Mouse (Mus musculus): ENCODE data around the gene Fgfr2. TPM values are rescaled to one million over a fixed set of nuclear protein-coding genes. Genes with fewer than 3 reads are reported as not detected.

The Fgfr2 gene
- polyA plus RNA-seq, 1 experiment from 2014 or later = 93.6 TPM

GRCm38 (mm10) chr7:132976079-132976478 lies 147.1 kb downstream of the Fgfr2 start:
- no peak for DNase-seq (ENCODE audit: low spot score)
- Histone ChIP-seq H3K9me3 (ENCODE audit: control insufficient read depth, low read length) (no peaks in the 10 kb centered on the region), H3K9ac (ENCODE audit: low read length) (no peak overlapping the region), H3K36me3 (ENCODE audit: control insufficient read depth, insufficient read depth, low read length) (no peaks in the 10 kb centered on the region), H3K4me1 (replicated peaks; ENCODE audit: control insufficient read depth, insufficient read depth, low read length) (no peaks in the 10 kb centered on the region), H3K27ac (ENCODE audit: low read depth, low read length) (no peak overlapping the region), H3K4me2 (ENCODE audit: low read depth, low read length, severe bottlenecking) (no peak overlapping the region), H3K27me3 (ENCODE audit: control insufficient read depth, insufficient read depth, low read length) (no peaks in the 10 kb centered on the region), H3K4me3 (ENCODE audit: low read depth, low read length) (no peak overlapping the region)
- ATAC-seq (replicated peaks; ENCODE audit: low FRiP score) = no peak
- 79% methylated on average over 2 of the region's 2 CpGs for WGBS

GRCm38 (mm10) chr7:132972079-132972478 lies 151.1 kb downstream of the Fgfr2 start:
- Histone ChIP-seq H3K9ac (ENCODE audit: low read length) (no peak overlapping the region), H3K27ac (ENCODE audit: low read depth, low read length) (no peak overlapping the region), H3K27me3 (ENCODE audit: control insufficient read depth, insufficient read depth, low read length) (no peaks in the 10 kb centered on the region), H3K36me3 (ENCODE audit: control insufficient read depth, insufficient read depth, low read length) (no peaks in the 10 kb centered on the region), H3K4me3 (ENCODE audit: low read depth, low read length) (no peak overlapping the region), H3K9me3 (ENCODE audit: control insufficient read depth, low read length) (no peaks in the 10 kb centered on the region), H3K4me1 (replicated peaks; ENCODE audit: control insufficient read depth, insufficient read depth, low read length) (no peaks in the 10 kb centered on the region), H3K4me2 (ENCODE audit: low read depth, low read length, severe bottlenecking) (no peak overlapping the region)
- WGBS = 95% methylated on average over 2 of the region's 2 CpGs
- no peak for DNase-seq (ENCODE audit: low spot score)
- ATAC-seq (replicated peaks; ENCODE audit: low FRiP score) = no peak

- Histone ChIP-seq H3K4me1 (replicated peaks; ENCODE audit: control insufficient read depth, insufficient read depth, low read length) (no peaks in the 10 kb centered on the region), H3K4me2 (ENCODE audit: low read depth, low read length, severe bottlenecking) (no peak overlapping the region), H3K27me3 (ENCODE audit: control insufficient read depth, insufficient read depth, low read length) (no peaks in the 10 kb centered on the region), H3K27ac (ENCODE audit: low read depth, low read length) (no peak overlapping the region), H3K36me3 (ENCODE audit: control insufficient read depth, insufficient read depth, low read length) (no peaks in the 10 kb centered on the region), H3K9me3 (ENCODE audit: control insufficient read depth, low read length) (no peaks in the 10 kb centered on the region), H3K4me3 (ENCODE audit: low read depth, low read length) (no peak overlapping the region), H3K9ac (ENCODE audit: low read length) (no peak overlapping the region)
- no peak for DNase-seq (ENCODE audit: low spot score)
- 84% methylated on average over 2 of the region's 2 CpGs for WGBS
- ATAC-seq (replicated peaks; ENCODE audit: low FRiP score) = no peak
Observed at GRCm38 (mm10) chr7:132965707-132966106, 157.4 kb downstream of the Fgfr2 start.

- no peak overlapping the region for H3K4me3 ChIP-seq (ENCODE audit: low read depth, low read length)
- H3K9ac ChIP-seq (ENCODE audit: low read length) = no peak overlapping the region
- no peak for DNase-seq (ENCODE audit: low spot score)
- WGBS = 88% methylated on average over 3 of the region's 3 CpGs
- no peaks in the 10 kb centered on the region for H3K36me3 ChIP-seq (ENCODE audit: control insufficient read depth, insufficient read depth, low read length)
- H3K27ac ChIP-seq (ENCODE audit: low read depth, low read length) = no peak overlapping the region
- H3K4me1 ChIP-seq (replicated peaks; ENCODE audit: control insufficient read depth, insufficient read depth, low read length) = no peaks in the 10 kb centered on the region
- H3K9me3 ChIP-seq (ENCODE audit: control insufficient read depth, low read length) = no peaks in the 10 kb centered on the region
- no peaks in the 10 kb centered on the region for H3K27me3 ChIP-seq (ENCODE audit: control insufficient read depth, insufficient read depth, low read length)
- no peak overlapping the region for H3K4me2 ChIP-seq (ENCODE audit: low read depth, low read length, severe bottlenecking)
- no peak for ATAC-seq (replicated peaks; ENCODE audit: low FRiP score)
Observed at GRCm38 (mm10) chr7:132964395-132964794, 158.8 kb downstream of the Fgfr2 start.

GRCm38 (mm10) chr7:132950613-132951012 lies 172.5 kb downstream of the Fgfr2 start:
- Histone ChIP-seq H3K27ac (ENCODE audit: low read depth, low read length) (no peak overlapping the region), H3K4me2 (ENCODE audit: low read depth, low read length, severe bottlenecking) (no peak overlapping the region), H3K27me3 (ENCODE audit: control insufficient read depth, insufficient read depth, low read length) (no peaks in the 10 kb centered on the region), H3K9ac (ENCODE audit: low read length) (no peak overlapping the region), H3K9me3 (ENCODE audit: control insufficient read depth, low read length) (no peaks in the 10 kb centered on the region), H3K4me1 (replicated peaks; ENCODE audit: control insufficient read depth, insufficient read depth, low read length) (no peaks in the 10 kb centered on the region), H3K36me3 (ENCODE audit: control insufficient read depth, insufficient read depth, low read length) (no peaks in the 10 kb centered on the region), H3K4me3 (ENCODE audit: low read depth, low read length) (no peak overlapping the region)
- no peak for ATAC-seq (replicated peaks; ENCODE audit: low FRiP score)
- DNase-seq (ENCODE audit: low spot score) = no peak
- 96% methylated on average over 3 of the region's 3 CpGs for WGBS

GRCm38 (mm10) chr7:132949968-132950367 lies 173.2 kb downstream of the Fgfr2 start:
- Histone ChIP-seq H3K4me2 (ENCODE audit: low read depth, low read length, severe bottlenecking) (no peak overlapping the region), H3K27ac (ENCODE audit: low read depth, low read length) (no peak overlapping the region), H3K4me1 (replicated peaks; ENCODE audit: control insufficient read depth, insufficient read depth, low read length) (no peaks in the 10 kb centered on the region), H3K4me3 (ENCODE audit: low read depth, low read length) (no peak overlapping the region), H3K36me3 (ENCODE audit: control insufficient read depth, insufficient read depth, low read length) (no peaks in the 10 kb centered on the region), H3K9ac (ENCODE audit: low read length) (no peak overlapping the region), H3K27me3 (ENCODE audit: control insufficient read depth, insufficient read depth, low read length) (no peaks in the 10 kb centered on the region), H3K9me3 (ENCODE audit: control insufficient read depth, low read length) (no peaks in the 10 kb centered on the region)
- 97% methylated on average over 4 of the region's 4 CpGs for WGBS
- ATAC-seq (replicated peaks; ENCODE audit: low FRiP score) = no peak
- no peak for DNase-seq (ENCODE audit: low spot score)

- ATAC-seq (replicated peaks; ENCODE audit: low FRiP score) (no peak), DNase-seq (ENCODE audit: low spot score) (no peak)
- no peak overlapping the region for H3K4me3 ChIP-seq (ENCODE audit: low read depth, low read length)
- H3K27me3 ChIP-seq (ENCODE audit: control insufficient read depth, insufficient read depth, low read length) = no peaks in the 10 kb centered on the region
- no peaks in the 10 kb centered on the region for H3K9me3 ChIP-seq (ENCODE audit: control insufficient read depth, low read length)
- H3K4me1 ChIP-seq (replicated peaks; ENCODE audit: control insufficient read depth, insufficient read depth, low read length) = no peaks in the 10 kb centered on the region
- WGBS = 90% methylated on average over 2 of the region's 2 CpGs
- no peak overlapping the region for H3K27ac ChIP-seq (ENCODE audit: low read depth, low read length)
- H3K36me3 ChIP-seq (ENCODE audit: control insufficient read depth, insufficient read depth, low read length) = no peaks in the 10 kb centered on the region
- H3K9ac ChIP-seq (ENCODE audit: low read length) = no peak overlapping the region
- H3K4me2 ChIP-seq (ENCODE audit: low read depth, low read length, severe bottlenecking) = no peak overlapping the region
Observed at GRCm38 (mm10) chr7:132940569-132940968, 182.6 kb downstream of the Fgfr2 start.

- DNase-seq (ENCODE audit: low spot score) = no peak
- WGBS = 85% methylated on average over 2 of the region's 2 CpGs
- H3K36me3 ChIP-seq (ENCODE audit: control insufficient read depth, insufficient read depth, low read length) = no peaks in the 10 kb centered on the region
- H3K27ac ChIP-seq (ENCODE audit: low read depth, low read length) = no peak overlapping the region
- ATAC-seq (replicated peaks; ENCODE audit: low FRiP score) = no peak
- no peaks in the 10 kb centered on the region for H3K27me3 ChIP-seq (ENCODE audit: control insufficient read depth, insufficient read depth, low read length)
- H3K4me1 ChIP-seq (replicated peaks; ENCODE audit: control insufficient read depth, insufficient read depth, low read length) = no peaks in the 10 kb centered on the region
- H3K9ac ChIP-seq (ENCODE audit: low read length) = no peak overlapping the region
- H3K4me2 ChIP-seq (ENCODE audit: low read depth, low read length, severe bottlenecking) = no peak overlapping the region
- no peak overlapping the region for H3K4me3 ChIP-seq (ENCODE audit: low read depth, low read length)
- no peaks in the 10 kb centered on the region for H3K9me3 ChIP-seq (ENCODE audit: control insufficient read depth, low read length)
Observed at GRCm38 (mm10) chr7:132939118-132939517, 184.0 kb downstream of the Fgfr2 start.

GRCm38 (mm10) chr7:132934743-132935142 lies 188.4 kb downstream of the Fgfr2 start:
- peaks cover 3% of the 10 kb centered on the region; the same call in 1 of the 2 replicates for H3K4me1 ChIP-seq (replicated peaks; ENCODE audit: control insufficient read depth, insufficient read depth, low read length)
- H3K9me3 ChIP-seq (ENCODE audit: control insufficient read depth, low read length) = no peaks in the 10 kb centered on the region
- no peak overlapping the region for H3K9ac ChIP-seq (ENCODE audit: low read length)
- no peaks in the 10 kb centered on the region for H3K27me3 ChIP-seq (ENCODE audit: control insufficient read depth, insufficient read depth, low read length)
- no peak overlapping the region for H3K4me2 ChIP-seq (ENCODE audit: low read depth, low read length, severe bottlenecking)
- no peak overlapping the region for H3K27ac ChIP-seq (ENCODE audit: low read depth, low read length)
- DNase-seq (ENCODE audit: low spot score) (no peak), ATAC-seq (replicated peaks; ENCODE audit: low FRiP score) (no peak)
- no peaks in the 10 kb centered on the region for H3K36me3 ChIP-seq (ENCODE audit: control insufficient read depth, insufficient read depth, low read length)
- no peak overlapping the region for H3K4me3 ChIP-seq (ENCODE audit: low read depth, low read length)
